Mouse (Mus musculus) erythroblast, embryonic 14.5 days (primary cell): Measurements from ENCODE around the gene Myocd.

Experiments
- GATA1 ChIP-seq: IDR thresholded peaks from 2 replicates; pipeline ENCODE4 v1.6.1; 2012; ENCODE audit warnings: low read length, inconsistent platforms, mixed read lengths
- TAL1 ChIP-seq: IDR thresholded peaks from 3 replicates; pipeline ENCODE4 v1.6.1; 2012; ENCODE audit warnings: low read length, inconsistent platforms, mixed read lengths

DNA sequence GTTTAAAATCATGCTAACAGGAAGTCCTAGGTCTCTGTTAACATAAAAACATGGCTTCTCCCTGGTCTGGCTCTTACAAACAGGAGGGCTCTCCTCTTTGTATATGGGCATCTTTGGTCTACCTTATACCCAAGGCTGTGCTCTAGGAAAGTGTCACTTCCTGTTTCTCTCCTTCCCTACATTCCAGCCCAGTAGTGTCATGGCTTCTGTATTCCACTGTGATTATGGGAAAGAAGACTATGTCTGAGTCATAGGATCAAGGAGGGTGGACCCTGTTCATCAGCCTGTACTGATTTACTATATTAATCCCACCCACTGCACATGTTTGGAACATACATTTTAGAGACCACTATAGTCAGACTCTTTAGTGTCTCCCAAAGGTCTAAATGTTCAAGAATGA is 23.2 kb upstream of the Myocd start:
- TF ChIP-seq TAL1 (no peak), GATA1 (no peak)
